Mouse (Mus musculus) cerebellum, postnatal 36 days (tissue): ENCODE data around the gene Hist1h3c.
A peak's percentile ranks its signal among the peaks of the same experiment; 100 is the strongest.
"Not testable (repeated sequence)": the region's sequence is repeated elsewhere in the genome, so short reads cannot be mapped to it uniquely, and the experiment has no call there.

Experiments used
- DNase-seq, 2 experiments: peaks; one replicate each; pipeline ENCODE4 v3.0.0; 2021 to 2022; ENCODE audit warnings: mixed read lengths in 2 of 2

Gene Hist1h3c

DNA sequence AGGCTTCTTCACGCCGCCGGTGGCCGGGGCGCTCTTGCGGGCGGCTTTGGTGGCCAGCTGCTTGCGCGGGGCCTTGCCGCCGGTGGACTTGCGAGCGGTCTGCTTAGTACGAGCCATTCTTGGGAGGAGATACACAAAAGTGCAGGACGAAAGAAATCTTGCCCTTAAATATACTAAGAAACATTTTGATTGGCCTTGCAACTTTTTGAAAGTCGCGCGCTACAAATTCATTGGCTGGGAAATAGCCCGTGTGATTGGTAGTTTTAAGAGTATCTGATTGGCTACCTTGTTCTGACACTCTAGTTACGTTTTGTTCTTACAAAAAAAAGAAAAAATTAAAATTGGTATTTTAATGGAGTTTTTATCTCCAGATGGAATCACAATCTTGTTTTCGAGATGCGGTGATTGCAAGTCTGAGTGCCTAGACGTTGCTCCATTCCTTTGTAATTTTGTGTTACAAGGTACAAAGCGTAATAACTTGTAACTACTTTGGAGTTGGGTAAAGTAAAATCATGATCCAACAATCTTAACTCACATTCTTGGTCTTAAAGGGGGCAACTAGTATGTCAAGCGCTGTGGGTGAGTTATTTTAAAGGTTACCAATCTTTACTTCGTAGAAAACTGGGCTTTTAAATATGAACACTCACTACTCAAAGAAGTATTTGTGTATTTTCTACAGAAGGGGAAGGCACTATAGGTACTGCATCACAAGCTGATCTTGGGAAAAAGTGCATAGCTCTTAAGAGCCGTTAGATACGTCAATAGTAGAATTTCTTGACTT, at the start of gene Hist1h3c:
Hist1h3c (minus strand) TSS at position 222 of the 781 bp plus-strand sequence.
- DNase-seq: peak; percentile 83 to 90

DNA sequence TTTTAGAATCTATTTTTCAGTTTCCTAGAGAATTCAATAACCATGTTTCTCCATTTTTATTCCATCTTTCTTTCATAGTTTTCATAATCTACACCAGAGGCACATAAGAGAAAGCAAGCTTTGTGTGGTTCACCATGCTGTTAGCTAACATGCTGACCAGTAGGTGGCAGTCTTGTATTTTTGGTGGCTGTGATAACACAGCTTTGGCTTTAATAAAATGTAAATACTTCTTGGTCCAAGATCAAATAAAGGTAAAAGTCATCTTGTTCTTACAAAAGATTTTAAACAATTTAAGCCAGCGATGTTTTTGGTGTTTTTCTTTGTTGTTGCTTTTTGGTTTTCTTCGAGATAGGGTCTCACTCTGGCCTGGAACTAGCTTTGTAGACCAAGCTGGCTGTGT, 47.1 kb upstream of the Hist1h3c start:
- peak; percentile 17 to 41 for DNase-seq

DNA sequence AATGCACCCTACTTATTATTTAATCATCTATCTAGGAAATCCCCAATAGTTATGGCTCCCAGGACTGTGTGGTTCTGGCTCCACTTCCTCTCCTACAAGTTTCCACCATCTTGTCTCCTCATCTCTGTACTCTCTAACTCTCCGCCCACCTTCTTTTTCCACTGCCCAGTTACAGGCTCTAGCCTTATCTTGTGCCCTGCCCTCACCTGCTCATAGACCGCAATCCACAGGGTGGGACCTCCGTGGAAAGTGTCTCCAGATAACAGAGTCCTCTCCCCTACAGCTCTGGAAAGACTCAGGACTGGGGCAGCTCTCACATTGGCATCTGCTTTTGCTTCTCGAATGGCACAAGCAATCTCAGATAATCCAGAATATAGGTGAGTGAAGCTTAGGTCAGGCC, 33.6 kb upstream of the Hist1h3c start:
- DNase-seq: no peak

DNA sequence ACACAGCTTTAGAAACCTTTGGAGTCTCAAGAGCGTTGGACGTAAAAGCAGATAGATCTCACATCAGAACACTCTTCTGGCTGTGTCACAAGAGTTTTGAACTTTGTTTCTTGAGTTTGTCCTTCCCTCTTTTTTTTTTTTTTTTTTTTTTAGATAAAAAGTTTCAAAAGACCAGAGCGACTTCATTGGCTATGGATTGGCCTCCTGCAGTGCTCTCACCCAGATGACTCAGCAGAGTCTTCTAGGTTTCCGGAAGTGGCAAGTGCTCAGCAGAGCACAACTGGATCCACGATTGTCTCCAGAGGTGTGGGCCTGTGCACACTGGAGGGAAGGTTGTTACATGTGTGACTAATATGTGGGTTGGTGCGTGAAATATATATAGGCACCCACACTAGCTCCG, 32.9 kb upstream of the Hist1h3c start:
- DNase-seq: no peak

DNA sequence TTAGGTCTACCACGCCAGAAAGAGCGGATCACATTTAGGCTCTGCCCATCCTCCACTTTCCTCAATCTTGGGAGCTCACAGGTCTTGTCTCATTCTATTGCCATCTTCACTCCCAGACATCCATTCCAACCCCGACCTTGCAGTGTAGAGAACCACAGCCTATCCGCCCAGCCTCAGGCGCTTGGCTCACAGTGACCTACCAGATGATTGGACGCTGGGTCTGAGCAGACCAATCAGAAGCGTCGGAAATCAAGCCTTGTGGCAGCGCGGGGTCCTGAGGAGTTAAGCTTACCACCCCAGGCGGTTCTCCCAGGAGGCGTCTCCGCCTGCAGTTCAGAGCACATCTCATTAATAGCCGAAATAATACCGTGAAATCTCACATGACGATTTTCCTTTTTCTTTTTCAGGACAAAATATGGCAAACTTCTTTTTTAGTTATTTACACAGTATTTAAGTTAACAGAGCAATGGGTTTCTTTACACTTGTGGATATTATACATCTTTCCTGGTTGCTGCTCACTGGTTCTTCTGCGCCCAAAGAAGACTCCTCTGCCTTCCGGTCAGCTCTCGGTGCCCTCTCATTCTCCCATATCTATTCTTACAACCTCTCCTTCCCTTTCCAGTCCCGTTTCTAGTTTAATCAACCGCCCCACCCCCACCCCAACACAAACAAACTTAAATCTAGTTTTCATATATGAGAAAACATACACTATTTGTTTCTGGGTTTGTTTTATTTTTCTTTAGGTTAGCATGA, 27.3 kb upstream of the Hist1h3c start:
- DNase-seq: peak in 1 of 2 experiments; percentile 11

DNA sequence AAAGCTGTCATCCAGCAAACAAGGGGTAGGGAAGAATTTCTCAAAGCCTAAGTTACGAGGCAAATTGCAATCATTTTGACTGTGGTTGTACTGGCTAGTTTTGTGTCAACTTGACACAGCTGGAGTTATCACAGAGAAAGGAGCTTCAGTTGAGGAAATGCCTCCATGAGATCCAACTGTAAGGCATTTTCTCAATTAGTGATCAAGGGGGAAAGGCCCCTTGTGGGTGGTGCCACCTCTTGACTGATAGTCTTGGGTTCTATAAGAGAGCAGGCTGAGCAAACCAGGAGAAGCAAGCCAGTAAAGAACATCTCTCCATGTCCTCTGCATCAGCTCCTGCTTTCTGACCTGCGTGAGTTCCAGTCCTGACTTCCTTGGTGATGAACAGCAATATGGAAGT, 24.2 kb upstream of the Hist1h3c start, which contains the start of gene Trim38:
Trim38 (plus strand) TSS at position 301 of the 400 bp plus-strand sequence.
- not testable (repeated sequence) for DNase-seq

DNA sequence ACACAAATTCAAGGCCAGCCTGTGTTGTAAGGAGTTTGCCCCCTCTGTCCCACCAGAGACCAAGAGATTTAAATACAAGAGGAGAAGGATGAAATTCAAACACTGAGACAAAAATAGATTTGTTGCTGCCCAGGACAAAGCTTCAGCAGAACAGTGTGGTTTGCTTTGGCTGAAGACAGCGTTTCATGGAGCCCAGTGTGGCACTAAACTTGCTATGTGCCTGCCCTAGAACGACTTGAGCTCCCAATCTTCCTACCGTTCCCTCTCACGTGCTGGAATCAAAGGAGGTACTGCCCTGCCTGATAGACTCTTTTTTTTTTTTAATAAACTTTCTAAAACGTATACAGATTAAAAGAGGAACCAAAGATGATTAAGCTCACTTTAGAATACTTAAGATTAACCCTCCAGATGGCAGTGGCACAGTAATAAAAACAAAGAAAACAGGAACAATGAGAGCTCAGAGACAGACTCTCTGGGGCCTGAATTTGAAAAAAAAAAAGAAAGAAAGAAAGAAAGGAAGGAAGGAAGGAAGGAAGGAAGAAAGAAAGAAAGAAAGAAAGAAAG, 23.5 kb upstream of the Hist1h3c start:
- DNase-seq: no peak

DNA sequence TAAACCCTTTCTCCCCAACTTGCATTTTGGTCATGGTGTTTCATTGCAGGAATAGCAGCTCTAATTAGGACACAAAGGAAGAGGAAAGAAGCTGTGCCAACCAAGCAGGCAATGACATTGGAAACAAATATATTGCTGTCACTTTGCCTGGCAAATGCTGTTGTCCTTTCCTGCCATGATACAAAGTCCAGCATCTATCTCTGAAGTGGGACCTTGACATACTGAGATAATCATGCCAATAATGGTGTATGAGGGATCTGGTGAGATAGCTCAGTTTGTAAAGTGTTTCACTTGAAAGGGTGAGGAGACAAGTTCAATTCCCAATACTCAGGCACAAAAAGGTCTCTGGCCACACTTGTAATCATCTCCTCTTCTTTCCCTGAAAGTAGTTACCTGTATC, 21.4 kb upstream of the Hist1h3c start:
- no peak for DNase-seq

DNA sequence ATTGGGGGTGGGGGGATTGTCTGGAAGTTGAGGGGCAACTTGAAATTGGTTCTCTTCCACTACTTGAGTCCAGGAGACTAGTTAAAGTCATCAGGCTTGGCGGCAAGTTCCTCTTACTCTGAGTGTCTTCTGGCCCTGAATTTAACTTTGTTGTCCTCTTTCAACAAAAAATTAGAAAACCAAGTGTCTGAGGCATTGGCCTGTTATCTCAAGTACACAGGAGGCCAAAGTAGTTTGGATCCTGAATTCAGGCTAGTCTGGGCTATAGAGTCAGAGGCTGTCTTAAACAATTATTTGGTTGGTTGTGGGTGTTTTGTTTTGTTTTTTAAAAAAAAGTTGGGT, 19.7 kb upstream of the Hist1h3c start:
- no peak for DNase-seq

DNA sequence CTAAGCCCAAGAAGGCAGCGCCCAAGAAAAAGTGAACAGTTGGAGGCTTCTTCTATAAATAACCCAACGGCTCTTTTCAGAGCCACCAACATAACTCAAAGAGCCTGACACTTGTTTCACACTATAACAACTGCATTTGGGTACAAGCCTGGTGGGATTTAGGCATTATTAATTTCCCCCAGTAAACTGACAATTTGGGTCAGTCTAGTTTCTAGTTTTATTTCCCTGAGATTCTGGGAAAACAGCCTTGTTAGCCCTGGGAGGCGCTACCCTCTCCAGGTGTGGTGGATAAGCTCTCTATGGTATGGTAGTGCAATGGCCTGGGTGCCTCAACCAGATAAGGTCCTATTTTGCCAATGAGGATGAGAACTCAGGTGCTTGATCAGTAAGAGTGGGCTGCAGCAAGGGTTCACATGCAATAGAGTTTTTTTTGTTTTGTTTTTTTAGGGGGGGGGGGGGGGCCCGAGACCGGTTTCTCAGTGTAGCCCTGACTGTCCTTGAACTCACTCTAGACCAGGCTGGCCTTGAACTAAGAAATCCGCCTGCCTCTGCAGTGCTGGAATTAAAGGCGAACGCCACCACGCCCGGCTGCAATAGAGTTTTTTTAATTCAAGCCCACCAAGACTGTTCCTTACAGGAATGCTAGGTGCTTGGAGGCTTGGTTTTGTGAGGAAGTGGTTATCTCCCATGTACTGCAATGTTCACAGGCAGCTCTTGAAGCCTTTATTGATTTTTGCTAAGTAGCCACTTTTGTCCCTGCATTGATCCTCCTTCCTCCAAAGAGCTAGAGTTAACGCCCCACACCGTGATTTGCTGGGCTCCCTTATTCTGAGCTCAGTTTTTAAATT, 19.1 kb upstream of the Hist1h3c start:
- DNase-seq: no peak

DNA sequence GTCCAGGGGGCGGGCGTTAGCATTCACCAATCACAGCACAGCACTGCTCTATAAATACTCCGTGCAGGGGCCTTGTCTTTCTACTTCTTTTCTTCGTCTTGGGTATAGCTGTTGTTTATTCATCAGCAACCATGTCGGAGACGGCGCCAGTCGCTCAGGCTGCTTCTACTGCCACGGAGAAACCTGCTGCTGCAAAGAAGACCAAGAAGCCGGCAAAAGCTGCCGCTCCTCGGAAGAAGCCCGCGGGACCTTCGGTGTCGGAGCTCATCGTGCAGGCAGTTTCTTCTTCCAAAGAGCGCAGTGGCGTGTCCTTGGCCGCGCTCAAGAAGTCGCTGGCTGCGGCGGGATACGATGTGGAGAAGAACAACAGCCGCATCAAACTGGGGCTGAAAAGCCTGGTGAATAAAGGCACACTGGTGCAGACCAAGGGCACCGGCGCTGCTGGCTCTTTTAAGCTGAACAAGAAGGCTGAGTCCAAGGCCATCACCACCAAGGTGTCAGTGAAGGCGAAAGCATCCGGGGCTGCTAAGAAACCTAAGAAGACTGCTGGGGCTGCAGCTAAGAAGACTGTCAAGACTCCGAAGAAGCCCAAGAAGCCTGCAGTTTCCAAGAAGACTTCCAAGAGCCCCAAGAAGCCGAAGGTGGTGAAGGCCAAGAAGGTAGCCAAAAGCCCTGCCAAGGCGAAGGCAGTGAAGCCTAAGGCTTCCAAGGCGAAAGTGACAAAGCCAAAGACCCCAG, 18.4 kb upstream of the Hist1h3c start, which contains the start of gene Hist1h1a:
Hist1h1a (plus strand) TSS at position 81 of the 738 bp plus-strand sequence.
- DNase-seq: peak; percentile 72 to 75

DNA sequence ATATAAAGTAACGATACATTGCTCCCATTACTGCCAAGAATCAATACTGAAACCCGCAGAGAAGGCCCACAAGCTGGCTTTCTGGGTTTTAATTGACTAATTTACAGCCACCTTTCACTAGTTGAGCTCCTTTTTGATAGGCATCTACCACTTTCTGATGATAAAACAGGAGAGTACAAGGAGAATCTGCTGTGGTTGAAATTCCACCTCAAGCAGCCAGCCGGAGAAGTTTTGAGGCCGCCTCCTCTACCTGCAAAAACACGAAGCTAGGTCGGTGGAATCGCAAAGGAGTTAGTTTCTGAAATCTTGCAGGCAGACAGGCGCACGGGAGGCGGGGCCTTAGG, 17.8 kb upstream of the Hist1h3c start:
- no peak for DNase-seq

DNA sequence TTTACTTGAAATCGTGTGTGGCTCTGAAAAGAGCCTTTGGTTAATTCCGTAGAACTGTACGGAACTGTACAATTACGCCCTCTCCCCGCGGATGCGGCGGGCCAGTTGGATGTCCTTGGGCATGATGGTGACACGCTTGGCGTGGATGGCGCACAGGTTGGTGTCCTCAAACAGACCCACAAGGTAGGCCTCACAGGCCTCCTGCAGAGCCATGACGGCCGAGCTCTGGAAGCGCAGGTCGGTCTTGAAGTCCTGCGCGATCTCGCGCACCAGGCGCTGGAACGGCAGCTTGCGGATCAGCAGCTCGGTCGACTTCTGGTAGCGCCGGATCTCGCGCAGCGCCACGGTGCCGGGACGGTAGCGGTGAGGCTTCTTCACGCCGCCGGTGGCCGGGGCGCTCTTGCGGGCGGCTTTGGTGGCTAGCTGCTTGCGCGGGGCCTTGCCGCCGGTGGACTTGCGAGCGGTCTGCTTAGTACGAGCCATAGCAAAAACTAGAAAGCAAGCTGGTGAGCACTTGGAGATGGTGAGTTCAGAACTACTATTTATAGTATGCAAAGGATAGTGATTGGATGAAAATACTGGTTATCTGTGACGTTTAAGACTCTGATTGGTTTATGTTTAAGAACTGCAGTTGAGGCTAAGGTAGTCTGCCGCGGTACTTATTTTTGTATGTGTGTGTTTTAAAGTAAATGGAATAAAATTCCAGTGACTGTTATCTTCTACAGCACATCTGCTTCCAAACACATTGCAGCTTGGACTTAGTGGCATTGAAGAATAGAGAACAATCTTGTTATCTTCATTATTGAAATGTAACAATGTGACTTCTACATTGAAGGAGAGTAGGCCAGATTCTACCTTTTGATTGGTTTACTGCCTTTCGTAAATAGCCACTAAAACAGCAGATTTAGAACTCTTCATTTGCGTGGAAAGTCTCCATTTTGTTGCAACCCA, 16.7 kb upstream of the Hist1h3c start, which contains the start of gene Hist1h3a:
Hist1h3a (minus strand) TSS at position 516 of the 951 bp plus-strand sequence.
- DNase-seq: peak; percentile 42 to 70

DNA sequence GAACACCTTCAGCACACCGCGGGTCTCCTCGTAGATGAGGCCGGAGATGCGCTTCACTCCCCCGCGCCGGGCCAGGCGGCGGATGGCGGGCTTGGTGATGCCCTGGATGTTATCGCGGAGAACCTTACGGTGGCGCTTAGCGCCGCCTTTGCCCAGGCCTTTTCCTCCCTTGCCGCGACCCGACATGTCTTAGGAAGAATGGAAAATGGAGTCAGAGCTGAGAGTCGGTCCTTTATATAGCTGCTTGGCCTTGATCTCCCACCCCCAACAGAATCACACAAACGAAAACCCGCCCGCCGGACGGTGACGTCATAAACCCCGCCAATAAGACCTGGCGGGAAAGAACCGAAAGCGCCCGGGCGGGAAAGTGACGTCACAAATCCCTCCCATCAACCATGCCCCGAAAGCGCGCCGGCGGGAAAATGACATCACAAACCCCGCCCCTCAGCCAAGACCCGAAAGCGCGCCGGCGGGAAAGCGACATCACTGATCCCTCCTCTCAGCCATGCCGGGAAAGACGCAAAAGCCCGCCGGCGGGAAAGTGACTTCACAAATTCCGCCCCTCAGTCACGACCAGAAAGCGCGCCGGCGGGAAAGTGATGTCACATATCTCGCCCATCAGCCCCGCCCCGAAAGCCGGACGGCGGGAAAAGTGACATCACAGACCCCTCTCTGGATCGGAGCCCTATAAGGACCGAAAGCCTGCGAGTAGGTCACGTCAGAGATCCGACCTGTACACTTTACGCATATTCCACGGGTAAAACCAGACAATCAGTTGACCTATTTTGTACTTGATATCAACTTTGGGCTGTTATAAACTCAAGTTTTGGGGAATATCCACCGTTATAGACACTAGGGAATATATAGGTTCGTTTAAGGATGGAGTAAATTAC, 15.8 kb upstream of the Hist1h3c start, which contains the start of gene Hist1h4a:
Hist1h4a (minus strand) TSS at position 259 of the 893 bp plus-strand sequence.
- DNase-seq: peak; percentile 98 to 99

DNA sequence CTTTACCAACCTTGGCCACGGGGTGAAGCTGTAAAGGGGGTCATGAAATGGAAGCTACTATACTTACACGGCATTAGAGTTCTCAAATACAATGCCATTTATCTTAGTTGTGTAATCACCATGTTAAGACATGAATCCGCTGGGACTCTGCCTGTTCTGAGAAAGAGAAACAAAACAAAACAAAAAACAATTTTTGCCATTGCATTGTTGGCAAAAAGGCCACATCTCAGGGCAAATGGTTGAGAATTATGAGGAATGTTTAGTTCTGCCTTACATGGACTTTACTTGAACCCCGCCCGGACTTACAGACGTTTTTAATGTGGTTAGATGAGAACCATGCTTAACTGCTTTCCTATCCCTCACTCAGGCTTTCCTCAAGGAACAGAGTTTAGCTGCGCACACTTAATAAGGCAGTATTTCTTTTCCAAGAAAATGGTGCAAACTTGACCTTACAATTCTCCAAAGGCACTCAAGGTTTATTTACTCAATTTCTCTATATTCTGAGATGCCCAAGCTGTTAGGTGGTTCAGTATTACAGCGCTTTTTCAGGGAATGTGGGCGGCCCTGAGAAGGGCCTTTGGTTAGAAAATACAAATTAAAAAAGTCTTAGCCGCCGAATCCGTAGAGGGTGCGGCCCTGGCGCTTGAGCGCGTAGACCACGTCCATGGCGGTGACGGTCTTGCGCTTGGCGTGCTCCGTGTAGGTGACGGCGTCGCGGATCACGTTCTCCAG, 15.0 kb upstream of the Hist1h3c start:
- DNase-seq: no peak

DNA sequence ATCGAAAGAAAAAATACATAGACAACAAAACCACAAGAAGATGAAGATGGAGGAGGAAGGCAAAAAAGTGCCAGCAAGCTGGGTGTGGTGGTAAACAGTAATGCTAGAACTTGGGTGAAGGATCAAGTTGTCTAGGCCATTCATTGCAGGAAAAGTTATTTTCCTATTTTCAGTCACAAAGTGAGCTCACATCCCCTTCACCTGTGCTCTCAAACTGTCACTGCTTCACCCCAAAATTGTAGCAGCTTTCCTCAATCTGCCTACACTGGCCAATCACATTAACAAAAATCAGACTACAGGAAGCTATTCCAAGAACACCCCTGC, 14.5 kb upstream of the Hist1h3c start:
- DNase-seq: no peak

DNA sequence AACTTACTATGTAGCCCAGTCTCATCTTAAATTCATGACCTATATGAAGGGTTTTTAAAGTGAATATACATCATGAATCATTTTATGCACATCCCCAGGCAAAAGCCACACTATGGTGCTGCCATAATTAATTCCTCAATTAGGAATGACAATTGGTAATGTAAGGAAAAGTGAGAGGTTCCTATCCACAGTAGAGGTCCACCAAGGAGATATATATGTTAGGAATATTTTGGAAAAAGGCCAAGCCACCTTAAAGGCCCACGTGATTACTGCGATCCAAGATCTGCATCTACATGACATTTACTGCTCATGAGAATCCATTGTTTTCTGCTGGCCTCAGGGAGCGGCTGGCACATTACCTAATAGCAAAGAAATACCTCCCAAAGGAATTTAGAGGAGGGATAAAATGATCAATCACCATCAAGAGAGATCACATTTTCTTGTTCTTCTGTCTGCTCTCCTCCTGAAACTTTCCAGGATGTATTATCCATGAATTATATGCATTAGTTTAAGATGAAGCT, 13.9 kb upstream of the Hist1h3c start:
- no peak for DNase-seq

DNA sequence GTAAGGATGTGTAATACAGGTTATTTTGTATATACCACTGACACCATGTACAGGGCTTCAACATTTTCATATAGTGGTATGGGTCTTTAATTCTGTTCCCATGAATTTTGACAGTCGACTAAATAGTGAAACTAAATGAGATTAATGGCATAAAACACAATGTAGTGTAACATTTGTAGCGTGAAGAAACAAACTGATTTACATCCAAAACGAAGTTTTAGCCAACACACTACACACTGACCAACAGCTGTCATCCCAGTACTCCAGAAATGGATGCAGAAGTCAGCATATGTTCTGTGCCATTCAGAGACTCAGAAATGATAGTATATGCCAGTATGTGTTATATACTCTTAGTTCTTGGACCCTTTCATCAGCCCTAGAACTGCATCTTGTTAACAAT, 12.5 kb upstream of the Hist1h3c start:
- DNase-seq: no peak
